8 mouse cellular contexts compared by ENCODE assay signal in the genomic region with DNA sequence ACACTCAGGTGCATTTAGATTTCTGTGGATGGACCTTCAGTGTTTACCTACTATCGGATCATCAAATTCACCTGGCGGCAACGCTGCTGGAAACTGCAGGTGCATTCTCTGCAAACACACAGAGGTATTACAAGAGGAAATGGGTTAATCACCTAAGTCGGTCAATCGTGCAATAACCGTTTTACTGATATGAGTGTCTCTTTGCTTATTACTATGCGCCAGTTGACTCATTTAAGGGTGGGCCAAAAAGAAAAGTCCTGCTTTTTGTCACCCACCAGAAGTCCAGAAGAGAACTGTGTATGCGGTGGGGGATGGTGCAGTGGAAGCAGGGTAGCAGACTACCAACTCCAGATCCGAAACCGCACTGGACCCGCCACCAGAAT. TPM values are rescaled to one million over a fixed set of nuclear protein-coding genes. Genes with fewer than 3 reads are reported as not detected.
A peak's percentile ranks its signal among the peaks of the same experiment; 100 is the strongest.
DNase-seq lines count a peak whose midpoint lies in the region; ATAC-seq and TF ChIP-seq lines count a peak whose summit lies in the region.

No protein-coding gene starts in this region.

- peak overlapping the region; percentile 56 for H3K4me2 ChIP-seq in lung, postnatal 0 days (replicated peaks; ENCODE audit: low read depth, low read length)
- H3K4me2 ChIP-seq in hindbrain, embryonic 13.5 days = peak overlapping the region; percentile 65
- H3K4me2 ChIP-seq in midbrain, embryonic 13.5 days (replicated peaks) = peak overlapping the region; percentile 74

- peak overlapping the region; percentile 78 for H3K27ac ChIP-seq in lung, postnatal 0 days (ENCODE audit: low read length)
- H3K27ac ChIP-seq in hindbrain, embryonic 13.5 days = peak overlapping the region; percentile 84
- H3K27ac ChIP-seq in midbrain, embryonic 13.5 days = peak overlapping the region; percentile 81

- peak overlapping the region; percentile 98 for H3K4me3 ChIP-seq in lung, postnatal 0 days (ENCODE audit: low read depth, low read length)
- H3K4me3 ChIP-seq in hindbrain, embryonic 13.5 days = peak overlapping the region; percentile 88
- peak overlapping the region; percentile 83 for H3K4me3 ChIP-seq in midbrain, embryonic 13.5 days (replicated peaks)

- H3K27me3 ChIP-seq in lung, postnatal 0 days (replicated peaks; ENCODE audit: insufficient read depth, low read length) = no peaks in the 10 kb centered on the region
- no peaks in the 10 kb centered on the region for H3K27me3 ChIP-seq in hindbrain, embryonic 13.5 days
- no peaks in the 10 kb centered on the region for H3K27me3 ChIP-seq in midbrain, embryonic 13.5 days

- ATAC-seq in cerebellum, adult (ENCODE audit: insufficient number of reproducible peaks, low FRiP score, low TSS enrichment) = no peak
- ATAC-seq in lung, postnatal 0 days = no peak
- ATAC-seq in hindbrain, embryonic 13.5 days (ENCODE audit: low FRiP score) = no peak; the same call in 1 of the 2 replicates
- no peak; the same call in 1 of the 2 replicates for ATAC-seq in midbrain, embryonic 13.5 days

- H3K36me3 ChIP-seq in lung, postnatal 0 days (ENCODE audit: insufficient read depth, low read length) = no peaks in the 10 kb centered on the region
- H3K36me3 ChIP-seq in hindbrain, embryonic 13.5 days = no peaks in the 10 kb centered on the region
- no peaks in the 10 kb centered on the region for H3K36me3 ChIP-seq in midbrain, embryonic 13.5 days

- peaks cover 14% of the 10 kb centered on the region; the same call in 1 of the 2 replicates for H3K4me1 ChIP-seq in lung, postnatal 0 days (ENCODE audit: insufficient read depth, low read depth, low read length)
- H3K4me1 ChIP-seq in hindbrain, embryonic 13.5 days (replicated peaks) = peaks cover 36% of the 10 kb centered on the region
- peaks cover 36% of the 10 kb centered on the region for H3K4me1 ChIP-seq in midbrain, embryonic 13.5 days (replicated peaks)

- TF ChIP-seq EP300 in lung, postnatal 0 days (IDR thresholded peaks at IDR 0.05) = no peak

- H3K9me3 ChIP-seq in lung, postnatal 0 days (ENCODE audit: low read length) = no peaks in the 10 kb centered on the region
- no peaks in the 10 kb centered on the region for H3K9me3 ChIP-seq in hindbrain, embryonic 13.5 days
- H3K9me3 ChIP-seq in midbrain, embryonic 13.5 days = no peaks in the 10 kb centered on the region

- peak; percentile 26 for DNase-seq in cerebellum, adult 8-10 months
- no peak for DNase-seq in lung, postnatal 0 days (ENCODE audit: low spot score)
- DNase-seq in lung, postnatal 10 days = no peak
- DNase-seq in ovary, postnatal 36 days (ENCODE audit: low spot score) = no peak
- DNase-seq in testis, postnatal 10 days (ENCODE audit: low spot score) = no peak

- WGBS in lung, postnatal 0 days = 3% methylated on average over 11 of the region's 11 CpGs
- WGBS in hindbrain, embryonic 13.5 days = 7% methylated on average over 11 of the region's 11 CpGs
- WGBS in midbrain, embryonic 13.5 days = 8% methylated on average over 11 of the region's 11 CpGs

- H3K9ac ChIP-seq in lung, postnatal 0 days (replicated peaks; ENCODE audit: low read depth) = peak overlapping the region; percentile 47
- peak overlapping the region; percentile 80 for H3K9ac ChIP-seq in hindbrain, embryonic 13.5 days
- peak overlapping the region; percentile 66 for H3K9ac ChIP-seq in midbrain, embryonic 13.5 days (replicated peaks)

- TF ChIP-seq CTCF in lung, postnatal 0 days (IDR thresholded peaks at IDR 0.05) = no peak

RNA-seq across cellular contexts. Expression of gene Asxl1, which starts 0.6 kb away (rescaled TPM):
- 10.3 and 12.1 TPM in 2 replicates for polyA plus RNA-seq in lung, postnatal 0 days (2015; fragmentation: Nextera tagmentation; extraction: Ambion mirVana)
- polyA plus RNA-seq in hindbrain, embryonic 13.5 days (2015; fragmentation: Nextera tagmentation; extraction: Ambion mirVana) = 10.2 and 10.4 TPM in 2 replicates
- 9.9 and 10.4 TPM in 2 replicates for polyA plus RNA-seq in midbrain, embryonic 13.5 days (2015; fragmentation: Nextera tagmentation; extraction: Ambion mirVana)

RNA-seq across cellular contexts. Expression of gene Kif3b, which starts 53.8 kb away (rescaled TPM):
- 4.7 and 5.2 TPM in 2 replicates for polyA plus RNA-seq in lung, postnatal 0 days (2015; fragmentation: Nextera tagmentation; extraction: Ambion mirVana)
- 16.2 and 16.9 TPM in 2 replicates for polyA plus RNA-seq in hindbrain, embryonic 13.5 days (2015; fragmentation: Nextera tagmentation; extraction: Ambion mirVana)
- polyA plus RNA-seq in midbrain, embryonic 13.5 days (2015; fragmentation: Nextera tagmentation; extraction: Ambion mirVana) = 15.4 and 15.6 TPM in 2 replicates
